Mouse (Mus musculus) retina, embryonic 14.5 days (tissue): ENCODE measurements around the gene Drosha.
"Not testable (repeated sequence)": the region's sequence is repeated elsewhere in the genome, so short reads cannot be mapped to it uniquely, and the experiment has no call there.

Source experiments
- DNase-seq: peaks from one replicate; pipeline ENCODE4 v3.0.0-alpha.2; 2015; ENCODE audit warnings: low spot score

Gene Drosha

GRCm38 (mm10) chr15:12937326-12937725 is 112.7 kb downstream of the Drosha start:
- not testable (repeated sequence) for DNase-seq

- DNase-seq = peak; percentile 14
These were observed 116.5 kb downstream of the Drosha start for GRCm38 (mm10) chr15:12941106-12941505.

- peak; percentile 48 for DNase-seq
These were observed 117.1 kb downstream of the Drosha start for GRCm38 (mm10) chr15:12941651-12942180.

- DNase-seq = no peak
These were observed 117.8 kb downstream of the Drosha start for GRCm38 (mm10) chr15:12942424-12942823.

- no peak for DNase-seq
These were observed 133.4 kb downstream of the Drosha start for GRCm38 (mm10) chr15:12958051-12958450.

GRCm38 (mm10) chr15:12962179-12962578 is 137.6 kb downstream of the Drosha start:
- no peak for DNase-seq

- DNase-seq = no peak
These were observed 140.6 kb downstream of the Drosha start for GRCm38 (mm10) chr15:12965209-12965608.

- no peak for DNase-seq
These were observed 144.2 kb downstream of the Drosha start for GRCm38 (mm10) chr15:12968815-12969214.

GRCm38 (mm10) chr15:12972441-12972840 is 147.8 kb downstream of the Drosha start:
- DNase-seq = no peak
